Mouse (Mus musculus): ENCODE measurements at regions not wholly inside any gene's neighbourhood (a gene's known extent, or its start where the extent isn't known, plus 50 kb on each side); places are given as distances from the start of the nearest gene placed in this dataset.

DNA sequence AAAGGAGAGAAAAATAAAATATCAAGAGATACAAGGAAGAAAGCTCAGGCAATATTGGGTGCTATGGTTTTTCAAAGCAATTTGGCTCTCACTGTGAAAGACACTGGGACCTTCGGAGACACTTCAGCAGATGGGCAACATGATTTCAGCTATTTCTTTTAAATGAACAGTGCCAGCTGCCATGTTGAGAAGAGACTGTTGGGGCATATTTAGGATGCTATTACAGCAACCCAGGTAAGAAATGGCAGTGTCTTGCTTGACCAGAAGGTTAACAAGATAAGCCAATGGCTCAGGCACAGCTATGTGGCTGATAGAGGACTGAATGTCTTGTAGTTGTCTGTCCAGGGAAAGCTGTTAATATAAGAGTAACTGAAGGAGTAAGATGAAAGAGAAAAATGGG is 348.6 kb downstream of the Ankrd7 start:
- no peak for DNase-seq

DNA sequence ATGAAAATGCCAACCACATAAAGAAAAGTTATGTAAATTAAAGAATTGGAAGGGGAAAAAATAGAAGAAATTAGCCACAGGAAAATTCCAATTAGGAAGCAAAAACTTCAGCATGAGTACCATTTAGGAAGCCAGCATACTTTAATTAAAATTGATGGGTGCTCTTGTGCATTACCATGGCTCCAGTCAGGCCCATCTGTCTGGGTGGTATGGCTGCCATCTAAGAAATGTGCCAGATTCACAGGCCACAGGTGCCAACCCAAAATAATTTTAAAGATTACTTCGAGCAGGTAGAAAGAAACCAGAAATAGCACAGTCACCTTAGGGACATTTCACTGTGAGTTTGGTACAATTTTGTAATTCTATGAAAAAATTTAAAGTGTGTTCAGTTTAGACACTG is 349.0 kb downstream of the Ankrd7 start:
- no peak for DNase-seq

DNA sequence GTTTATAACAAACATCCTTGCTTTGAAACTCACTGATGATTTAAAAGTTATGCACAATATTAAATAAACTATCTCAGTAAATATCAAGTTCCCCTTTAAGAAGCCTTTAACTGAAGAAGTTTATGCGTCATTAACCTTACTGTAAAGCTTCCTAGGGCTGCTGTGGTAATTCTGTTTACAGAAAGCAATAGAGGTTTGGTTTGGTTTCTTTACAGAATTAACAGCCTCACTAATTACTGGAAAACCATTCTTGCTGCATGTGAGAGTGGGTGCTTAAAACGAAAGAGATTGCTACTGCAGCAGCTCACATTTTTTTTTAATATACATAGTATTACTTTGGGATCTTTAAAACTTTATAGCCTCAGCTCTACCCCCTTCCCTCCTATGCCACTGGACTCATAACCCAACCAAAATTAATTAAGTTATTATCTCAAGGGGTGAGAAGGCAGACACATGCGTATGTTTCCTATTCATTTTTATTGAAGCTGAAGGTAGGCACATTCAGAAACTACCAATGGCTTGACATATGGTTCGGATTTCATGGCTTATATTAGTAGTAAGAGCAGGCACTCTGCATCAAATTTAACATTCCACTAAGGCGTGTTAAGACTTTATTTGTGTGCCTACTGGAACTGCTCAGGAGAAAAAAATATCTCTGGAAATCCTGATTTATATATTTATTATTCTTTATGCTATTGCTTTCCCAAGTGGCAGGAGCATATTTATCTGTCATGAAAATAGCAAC is 398.1 kb downstream of the Ankrd7 start:
- DNase-seq, result no peak

GRCm38 (mm10) chr6:19273207-19273606 is 407.1 kb downstream of the Ankrd7 start:
- no peak for DNase-seq

DNA sequence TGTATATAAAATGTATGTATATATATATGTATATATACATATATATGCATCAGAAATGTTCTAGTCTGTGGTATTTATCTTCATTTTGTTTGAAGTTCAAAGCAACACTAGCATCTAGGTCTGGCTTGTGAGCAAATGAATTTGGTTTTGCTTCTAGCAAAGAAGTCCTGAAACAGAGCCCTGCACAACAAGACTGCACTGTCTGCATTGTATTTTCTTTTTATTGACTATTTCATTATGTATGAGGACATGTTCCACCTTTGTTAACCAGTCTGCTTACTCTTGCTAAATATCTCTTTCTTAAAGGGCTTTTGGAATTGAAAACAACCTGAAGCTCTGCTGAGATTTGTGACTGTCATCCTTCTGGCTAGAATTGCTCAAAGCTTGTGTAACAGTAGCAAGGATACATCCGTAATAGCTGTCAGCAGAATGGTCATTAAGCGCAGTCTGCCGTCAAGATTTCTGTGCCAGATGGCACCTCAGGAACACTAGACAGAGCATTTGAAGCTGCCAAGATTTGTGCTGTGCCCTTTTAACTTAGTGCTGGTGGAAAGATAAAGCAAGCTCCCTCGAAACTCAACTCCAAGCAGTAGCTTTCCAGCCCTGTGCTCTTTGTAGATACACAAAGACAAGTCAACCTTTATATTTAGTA is 416.7 kb downstream of the Ankrd7 start:
- peak; percentile 3 for DNase-seq

DNA sequence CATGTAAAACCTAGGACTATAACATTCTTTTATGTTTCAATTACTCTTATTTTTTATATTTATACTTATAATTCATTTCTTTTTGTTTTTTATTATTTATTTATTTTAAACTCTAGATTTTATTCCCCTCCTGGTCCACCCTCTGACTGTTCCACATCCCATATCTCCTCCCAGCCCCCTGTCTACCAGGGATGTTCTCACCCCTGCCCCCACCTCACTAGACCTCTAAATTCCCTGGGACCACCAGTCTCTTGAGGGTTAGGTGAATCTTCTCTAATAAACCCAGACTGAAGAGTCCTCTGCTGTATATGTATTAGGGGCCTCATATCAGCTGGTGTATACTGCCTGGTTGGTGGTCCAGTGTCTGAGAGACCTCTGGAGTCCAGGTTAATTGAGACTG is 466.5 kb downstream of the Ankrd7 start:
- DNase-seq, result no peak

DNA sequence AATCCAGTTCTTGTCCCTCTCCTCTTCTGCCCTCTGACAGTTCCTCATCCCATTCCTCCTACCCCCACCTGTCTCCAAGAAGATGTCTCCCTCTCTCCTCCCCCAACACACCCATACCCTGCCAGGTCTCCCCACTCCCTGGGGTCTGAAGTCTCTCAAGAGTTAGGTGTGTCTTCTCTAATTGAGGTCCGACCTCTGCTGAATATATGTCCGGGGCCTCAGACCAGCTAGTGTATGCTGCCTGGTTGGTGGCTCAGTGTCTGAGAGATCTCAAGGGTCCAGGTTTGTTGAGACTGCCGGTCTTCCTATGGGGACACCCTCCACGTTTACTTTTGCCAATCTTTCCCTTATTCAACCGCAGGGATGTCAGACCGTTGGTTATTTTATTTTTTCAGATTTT is 469.5 kb downstream of the Ankrd7 start:
- no peak for DNase-seq

DNA sequence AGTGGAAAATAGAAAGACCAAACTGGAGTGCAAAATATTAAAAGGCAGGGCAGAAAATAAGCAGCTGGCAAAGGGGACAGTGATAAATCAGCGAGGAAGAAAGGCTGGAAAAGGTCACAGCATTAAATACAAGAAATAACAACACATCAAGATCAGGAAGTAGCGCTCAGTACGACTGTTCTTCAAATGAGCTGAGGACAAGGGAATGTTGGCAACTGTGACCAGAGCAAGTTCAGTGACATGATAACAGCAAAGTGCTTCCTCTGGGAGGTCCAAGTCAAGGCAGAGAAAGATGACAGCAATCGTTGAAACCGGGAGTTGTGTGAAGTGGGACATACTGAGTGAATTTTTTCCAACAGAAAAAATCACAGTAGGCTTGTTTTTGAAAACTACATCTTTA is 472.4 kb downstream of the Ankrd7 start:
- no peak for DNase-seq

All from adrenal gland, postnatal 10 days (tissue).